Mouse (Mus musculus): ENCODE results near the gene Ngfr. TPM values are rescaled to one million over a fixed set of nuclear protein-coding genes. Genes with fewer than 3 reads are reported as not detected.
"Not testable (repeated sequence)": the region's sequence is repeated elsewhere in the genome, so short reads cannot be mapped to it uniquely, and the experiment has no call there.

Ngfr gene
- total RNA-seq (2021), result 1 to 10 TPM; 4.2 to 8.1 TPM

DNA sequence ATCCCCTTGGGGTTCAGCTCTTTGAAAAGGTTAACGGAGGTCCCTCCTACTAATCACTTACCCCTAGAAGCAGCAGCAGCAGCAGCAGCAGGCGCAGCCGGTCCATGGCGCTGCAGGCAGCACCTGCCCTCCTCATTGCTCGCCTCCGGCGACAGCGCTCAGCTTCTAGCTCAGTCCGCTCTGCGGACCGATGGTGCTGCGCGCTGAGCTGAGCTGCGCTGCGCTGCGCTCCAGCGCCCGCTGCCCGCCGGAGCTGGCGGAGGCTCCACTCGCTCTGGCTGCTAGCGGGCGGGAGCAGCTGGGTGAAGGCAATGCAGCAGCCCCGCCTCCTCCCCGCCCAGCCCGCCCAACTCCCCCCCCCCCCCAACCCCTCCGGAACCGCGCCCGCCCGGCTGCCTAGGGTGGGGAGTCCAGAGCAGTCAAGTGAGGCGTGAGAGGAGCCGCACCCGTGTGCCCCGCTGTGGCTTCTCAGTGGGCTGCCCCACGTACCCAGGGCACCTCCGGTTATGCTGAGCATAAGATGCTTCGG lies at the start of gene Ngfr:
Ngfr (minus strand) TSS at position 313 of the 529 bp plus-strand sequence.
- DNase-seq, result peak; percentile 70
- intact Hi-C loops (cut with DNase I), result loop anchor here (5.0 kb wide), 2 partner anchors 55 to 60 kb away; no protein-coding TSS in a partner anchor

DNA sequence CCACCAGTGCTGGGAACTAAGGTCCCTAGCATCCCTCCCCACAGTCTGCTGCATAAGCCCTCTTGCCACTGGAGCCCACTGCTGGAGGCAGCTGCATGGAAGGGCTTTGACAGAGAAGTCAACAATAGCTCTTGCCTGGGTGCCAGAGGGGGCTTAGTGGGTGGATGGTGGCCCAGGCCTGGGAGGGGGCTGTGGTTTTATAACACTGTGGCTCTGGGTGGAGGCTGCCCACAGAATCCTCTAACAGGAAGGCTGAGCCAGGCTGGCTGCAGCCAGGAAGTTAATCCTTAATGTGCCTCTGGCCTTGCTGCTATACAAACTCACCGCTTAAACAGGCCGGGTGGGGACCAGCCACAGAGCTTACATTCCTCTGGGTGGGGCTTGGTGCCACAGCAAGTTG lies 47.5 kb upstream of the Ngfr start:
- intact Hi-C loops (cut with DNase I), result no loop called here
- no peak for DNase-seq

DNA sequence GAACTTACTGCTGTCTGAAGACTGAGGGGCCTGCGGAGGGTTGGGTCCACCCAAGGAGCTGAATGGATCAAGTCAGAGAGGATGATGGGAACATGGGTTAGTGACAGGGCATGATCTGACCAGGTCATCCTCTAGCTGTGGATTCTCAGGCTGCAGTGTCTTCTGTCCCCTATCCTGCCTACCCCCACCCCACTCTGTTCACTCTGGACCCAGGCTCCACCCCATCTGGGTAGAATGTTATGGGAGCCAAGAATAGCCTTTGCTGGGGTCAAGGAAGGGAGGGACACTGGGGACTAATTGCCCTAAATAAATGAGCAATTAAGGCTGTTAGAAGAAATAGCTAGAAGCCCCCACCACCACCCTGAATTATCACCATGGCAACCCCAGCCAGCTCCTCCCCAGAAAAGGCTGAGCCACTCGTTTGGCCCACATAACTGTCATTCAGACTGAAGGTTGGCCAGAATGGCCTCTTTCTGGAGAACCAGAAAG lies 46.0 kb upstream of the Ngfr start:
- intact Hi-C loops (cut with DNase I), result no loop called here
- no peak for DNase-seq

DNA sequence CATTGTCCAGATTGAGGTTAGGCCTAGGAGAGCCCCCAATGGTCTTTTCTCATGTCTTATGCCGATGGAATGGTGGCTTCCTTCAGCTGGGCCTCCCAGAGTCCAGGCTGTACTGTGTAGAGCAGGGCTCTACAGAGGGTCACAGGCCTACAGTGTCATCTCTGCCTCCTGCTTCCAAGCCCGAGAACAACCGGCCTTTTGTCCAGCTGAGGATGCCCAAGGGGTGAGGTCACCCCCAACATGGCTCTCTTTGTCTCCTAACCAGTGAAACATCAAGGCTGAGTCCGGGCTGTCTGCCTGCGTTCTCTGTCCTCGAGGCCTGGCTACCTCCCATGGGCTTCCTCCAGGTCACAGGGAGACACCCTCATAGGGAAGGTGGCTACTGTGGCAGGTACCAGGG lies 44.9 kb upstream of the Ngfr start:
- DNase-seq, result no peak
- intact Hi-C loops (cut with DNase I), result no loop called here

DNA sequence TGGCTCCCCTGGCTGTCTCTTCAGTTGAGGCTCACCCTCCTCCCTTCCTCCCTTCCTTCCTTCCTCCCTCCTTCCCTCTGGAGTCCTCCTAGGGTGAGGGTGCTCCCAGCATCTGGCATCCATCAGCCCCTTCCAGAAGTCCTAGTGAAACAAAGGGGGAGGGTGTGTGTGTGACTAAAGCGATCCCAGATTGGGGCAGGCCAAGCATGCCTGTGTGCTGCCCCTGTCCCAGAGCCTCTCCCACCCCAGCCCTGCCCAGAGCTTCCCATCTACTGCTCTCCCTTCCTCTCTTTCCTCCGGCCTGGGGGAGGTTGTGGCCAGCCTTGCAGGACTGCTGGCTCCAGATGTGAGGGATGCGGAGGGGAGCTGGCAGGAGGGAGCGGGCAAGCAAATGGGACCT lies 43.8 kb upstream of the Ngfr start:
- DNase-seq, result no peak
- intact Hi-C loops (cut with DNase I), result no loop called here

DNA sequence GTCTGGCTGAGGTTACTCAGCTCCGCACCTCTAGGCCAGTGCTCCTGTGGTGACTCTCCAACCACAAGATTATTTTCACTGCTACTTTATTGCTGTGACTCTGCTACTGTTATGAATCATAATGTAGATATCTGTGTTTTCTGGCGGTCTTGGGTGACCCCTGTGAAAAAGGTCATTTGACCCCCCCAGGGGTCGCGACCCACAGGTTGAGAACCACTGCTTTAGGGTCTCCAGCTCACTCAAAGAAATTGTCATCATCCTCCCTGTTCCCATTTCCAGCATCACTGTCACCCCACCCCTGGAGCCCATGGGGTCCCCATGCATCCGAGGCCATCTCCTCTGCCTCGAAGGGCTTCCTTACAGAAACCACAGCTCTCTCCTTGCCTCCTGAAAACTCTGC lies 43.0 kb upstream of the Ngfr start:
- DNase-seq, result no peak
- intact Hi-C loops (cut with DNase I), result no loop called here

DNA sequence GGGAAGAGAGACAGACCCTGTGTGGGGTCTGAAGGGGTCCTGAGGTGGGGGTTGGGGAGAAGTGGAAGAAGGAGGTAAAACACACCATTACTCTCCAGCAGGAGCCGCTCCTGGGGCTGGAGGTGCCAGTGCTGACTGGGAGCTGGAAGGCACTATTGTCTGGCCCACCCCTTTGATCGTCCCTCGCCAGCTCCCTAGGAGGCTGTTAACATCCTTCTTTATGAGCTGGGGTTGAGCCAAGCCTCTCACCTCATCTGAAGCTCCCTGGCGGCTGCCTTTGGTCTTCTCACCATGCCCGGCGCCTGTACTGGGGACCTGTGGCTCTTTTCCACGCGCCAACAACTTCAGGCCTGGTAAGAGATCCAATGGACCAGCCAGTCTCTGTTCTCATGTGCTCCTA lies 34.9 kb upstream of the Ngfr start:
- intact Hi-C loops (cut with DNase I), result no loop called here
- DNase-seq, result no peak

DNA sequence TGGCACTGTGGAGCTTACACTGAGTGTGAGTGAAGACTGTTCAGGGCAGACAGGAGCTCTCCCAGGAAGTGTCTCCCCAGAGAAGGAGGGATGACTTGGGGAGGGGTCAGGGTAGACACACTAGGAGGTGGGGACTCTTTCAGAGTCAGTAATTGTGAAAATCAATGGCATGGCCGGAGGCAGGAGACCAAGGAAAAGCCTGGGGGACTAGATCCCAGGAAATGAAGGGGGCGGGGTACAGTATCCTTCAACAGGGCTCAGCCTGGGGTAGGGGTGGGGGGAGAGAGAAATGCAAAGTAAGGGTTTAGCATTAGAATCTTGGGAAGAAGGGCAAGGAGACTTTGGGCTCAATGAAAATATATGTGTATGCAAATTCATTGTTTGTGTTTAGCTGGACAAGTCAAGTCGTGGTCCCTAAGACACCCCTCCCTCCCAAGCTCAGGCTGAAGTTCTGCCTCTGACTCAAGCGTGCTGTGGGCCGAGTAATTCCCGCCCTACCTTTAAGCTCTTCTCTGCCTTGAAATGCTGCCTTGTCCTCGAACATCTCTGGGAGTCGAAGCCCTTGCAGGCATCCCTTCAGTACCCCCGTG lies 34.1 kb upstream of the Ngfr start:
- intact Hi-C loops (cut with DNase I), result no loop called here
- no peak for DNase-seq

DNA sequence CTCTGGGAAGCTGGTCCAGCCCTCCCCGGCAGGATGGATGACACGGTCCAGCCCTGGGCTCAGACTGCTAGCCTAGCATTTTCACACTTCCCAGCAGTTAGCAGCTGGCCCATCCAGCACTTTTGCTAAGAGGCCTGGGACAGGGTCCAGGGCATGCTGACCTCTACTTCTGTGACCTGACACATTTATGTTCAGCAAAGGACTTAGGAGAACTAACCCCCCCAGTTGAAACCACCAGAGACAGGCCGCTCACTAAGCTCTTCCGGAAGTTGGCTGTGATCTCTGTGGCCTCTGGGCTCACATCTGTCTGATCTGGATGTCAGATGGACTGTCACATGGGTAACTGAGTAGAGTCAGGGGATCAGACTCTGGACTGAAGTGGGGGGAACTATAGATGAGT lies 33.5 kb upstream of the Ngfr start:
- DNase-seq, result no peak
- intact Hi-C loops (cut with DNase I), result no loop called here

DNA sequence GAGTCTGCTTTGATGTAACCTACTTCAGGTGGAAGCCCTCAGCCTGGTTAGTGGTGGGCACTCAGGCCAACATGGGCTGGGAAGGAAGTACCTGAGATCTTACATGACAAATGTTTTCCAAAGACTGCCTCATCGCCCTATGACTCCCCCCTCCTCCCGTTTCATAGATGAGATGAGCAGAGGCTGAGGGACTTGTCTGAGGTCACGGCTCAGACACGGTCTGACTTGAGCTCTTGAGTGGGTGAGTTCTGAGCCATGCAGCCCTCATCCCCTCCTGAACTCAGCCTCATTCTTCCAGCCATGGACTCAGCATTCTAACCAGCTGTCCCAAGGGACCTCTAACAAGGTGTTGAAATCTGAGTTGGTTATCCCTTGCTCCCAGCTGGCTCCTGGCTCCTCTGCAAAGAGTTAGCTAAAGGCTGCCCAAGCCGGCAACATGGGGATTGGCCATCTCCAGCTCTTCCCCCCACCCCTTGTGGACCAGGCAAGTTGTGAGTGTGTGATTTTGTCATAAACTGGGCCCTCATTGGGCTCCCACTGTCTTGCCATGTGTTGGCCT lies 32.4 kb upstream of the Ngfr start:
- intact Hi-C loops (cut with DNase I), result no loop called here
- DNase-seq, result no peak

DNA sequence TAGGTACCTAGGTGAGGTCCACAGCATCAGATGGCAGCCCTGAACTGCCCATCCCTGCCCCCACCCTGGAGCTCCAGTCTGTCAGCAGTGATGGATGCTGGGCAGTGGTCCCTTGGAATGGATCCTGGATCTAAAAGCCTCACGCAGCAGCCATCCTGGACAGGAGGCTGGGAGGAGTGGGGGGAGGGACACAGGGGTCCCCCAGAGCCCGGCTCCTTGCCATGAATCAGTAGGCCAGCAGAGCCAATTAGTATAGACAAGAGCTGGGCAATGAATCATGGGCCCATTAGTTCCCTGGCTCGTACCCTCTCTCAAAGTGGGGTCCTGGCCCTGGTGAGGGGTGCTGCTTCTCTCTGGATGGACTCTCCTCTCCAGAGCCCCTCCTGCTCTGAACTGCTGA lies 31.5 kb upstream of the Ngfr start:
- intact Hi-C loops (cut with DNase I), result no loop called here
- peak; percentile 75 for DNase-seq

DNA sequence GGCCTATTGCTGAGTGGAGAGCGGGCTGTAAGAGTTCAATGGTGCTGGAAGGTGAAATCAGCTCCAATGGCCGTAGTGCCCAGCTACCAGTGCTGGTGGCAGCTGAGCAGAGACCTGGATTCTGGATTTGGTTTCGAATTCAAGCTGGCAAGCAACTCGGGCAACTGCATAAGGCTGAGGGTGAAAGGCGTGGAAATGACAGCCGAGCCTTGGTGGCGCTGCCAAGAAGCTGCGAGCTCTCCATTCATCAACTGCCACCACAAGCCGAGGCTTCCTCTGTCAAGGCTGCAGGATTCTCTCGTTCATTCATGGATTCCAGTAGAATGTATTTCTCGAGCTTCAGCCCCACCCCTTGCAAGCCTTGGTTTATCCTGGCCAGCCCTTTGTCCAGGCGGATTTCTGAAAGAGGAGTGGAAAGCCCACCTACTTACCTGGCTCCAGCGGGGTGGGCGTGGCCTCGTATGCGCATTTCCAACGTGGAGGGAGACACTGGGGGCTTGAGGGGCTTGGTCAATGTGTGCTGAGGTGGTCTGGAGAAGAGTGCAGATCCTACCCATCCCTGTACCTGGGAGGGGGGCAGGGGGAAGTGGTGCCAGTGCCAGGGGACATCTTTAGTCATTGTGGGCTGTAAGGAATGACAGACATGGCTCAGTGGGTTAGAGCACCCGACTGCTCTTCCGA lies 30.4 kb upstream of the Ngfr start:
- intact Hi-C loops (cut with DNase I), result no loop called here
- peak; percentile 77 for DNase-seq

DNA sequence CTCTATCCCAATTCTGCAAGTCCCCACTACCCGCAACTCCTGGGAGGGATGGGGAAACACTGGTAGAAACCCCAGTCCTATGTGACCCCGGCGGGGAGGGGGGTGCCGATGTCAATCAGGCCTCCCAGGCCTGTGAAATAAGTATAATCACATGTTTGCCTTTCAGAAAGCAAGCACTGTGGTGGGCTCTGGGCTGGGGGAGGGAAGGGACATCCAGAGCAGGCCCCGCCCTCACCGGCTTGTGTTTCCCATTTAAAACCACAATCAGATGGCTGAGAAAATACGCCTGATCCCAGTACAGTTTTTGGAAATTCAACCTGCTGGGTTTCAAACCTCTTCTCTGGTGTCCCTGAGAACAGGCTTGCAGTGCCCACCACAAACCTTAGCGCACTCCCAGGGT lies 27.2 kb upstream of the Ngfr start:
- no peak for DNase-seq
- intact Hi-C loops (cut with DNase I), result no loop called here

DNA sequence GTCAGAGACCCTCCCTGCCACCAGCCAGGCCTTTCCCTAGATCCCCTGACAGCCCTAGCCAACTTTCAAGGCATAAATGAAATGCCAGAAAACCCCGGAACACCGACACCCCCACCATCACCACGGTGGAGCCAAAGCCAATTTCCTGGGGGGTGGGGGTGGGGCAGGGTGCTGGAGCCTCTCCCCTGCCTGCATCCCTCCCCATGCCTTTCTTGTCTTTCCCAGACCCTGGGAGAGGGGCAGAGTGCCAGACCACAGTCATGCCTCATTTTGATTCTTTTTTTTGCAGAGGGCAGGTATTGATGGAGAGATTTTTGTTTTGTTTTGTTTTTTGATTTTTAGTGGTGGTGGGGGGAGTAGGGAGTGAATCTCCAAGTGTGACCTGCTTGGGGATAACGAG lies 23.7 kb upstream of the Ngfr start:
- peak; percentile 28 for DNase-seq
- intact Hi-C loops (cut with DNase I), result no loop called here

DNA sequence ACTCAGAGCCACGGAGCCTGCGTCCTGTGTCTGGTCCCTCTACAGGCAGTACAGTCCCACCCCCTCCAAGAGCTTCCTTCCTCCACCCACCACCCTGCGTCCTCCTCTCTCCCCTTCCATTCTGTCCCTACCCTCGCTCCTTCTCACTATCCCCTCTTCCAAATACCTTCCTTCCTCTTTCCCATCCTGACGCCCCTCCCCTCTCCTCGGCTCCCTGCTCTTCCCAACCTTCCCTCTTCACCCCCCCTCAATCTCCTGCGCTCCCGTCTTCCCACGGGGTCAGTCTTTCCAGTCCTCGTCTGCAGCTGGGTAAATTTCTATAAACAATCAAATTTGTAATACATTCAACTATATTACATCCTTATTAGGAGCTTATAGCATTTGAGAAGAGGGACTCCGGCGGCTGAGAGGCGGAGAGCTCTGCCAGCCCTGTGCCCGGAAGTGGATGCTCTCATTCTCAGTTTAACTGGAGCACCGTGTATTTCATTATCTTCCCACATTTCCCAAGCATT lies 22.9 kb upstream of the Ngfr start:
- DNase-seq, result no peak
- intact Hi-C loops (cut with DNase I), result no loop called here

DNA sequence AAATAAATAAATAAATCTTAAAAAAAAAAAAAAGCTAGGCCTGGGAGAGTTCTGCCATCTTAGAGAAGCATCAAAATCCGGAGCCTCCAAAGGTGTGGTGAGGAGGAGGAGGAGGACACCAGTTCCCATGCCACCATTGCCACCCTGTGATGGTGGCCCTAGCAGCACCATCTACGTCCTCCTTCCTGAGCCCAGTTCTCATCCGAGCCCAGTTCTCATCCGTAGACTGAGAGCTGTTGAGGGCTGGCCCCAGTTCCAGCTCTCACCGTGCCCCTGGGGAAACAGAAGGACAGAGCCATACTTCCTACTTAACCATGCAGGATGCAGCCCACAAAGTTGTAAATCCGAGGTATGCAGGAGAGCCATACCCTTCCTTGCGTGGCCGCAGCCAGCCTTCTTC lies 22.4 kb upstream of the Ngfr start:
- intact Hi-C loops (cut with DNase I), result no loop called here
- no peak for DNase-seq

DNA sequence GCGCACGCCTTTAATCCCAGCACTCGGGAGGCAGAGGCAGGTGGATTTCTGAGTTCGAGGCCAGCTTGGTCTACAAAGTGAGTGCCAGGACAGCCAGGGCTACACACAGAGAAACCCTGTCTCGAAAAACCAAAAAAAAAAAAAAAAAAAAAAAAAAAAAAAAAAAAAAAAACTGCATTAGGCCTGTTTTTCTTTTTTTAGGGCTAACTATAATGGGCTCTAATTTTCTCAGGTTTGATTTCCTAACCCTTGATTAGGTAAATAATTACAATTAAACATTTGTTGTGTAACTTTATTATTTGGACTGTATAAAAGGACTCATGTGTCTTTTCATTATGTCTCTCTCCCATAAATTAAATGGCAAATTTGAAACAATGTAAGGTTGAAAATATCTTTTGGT lies 19.8 kb upstream of the Ngfr start:
- DNase-seq; intact Hi-C loops (cut with DNase I): not testable (repeated sequence)

DNA sequence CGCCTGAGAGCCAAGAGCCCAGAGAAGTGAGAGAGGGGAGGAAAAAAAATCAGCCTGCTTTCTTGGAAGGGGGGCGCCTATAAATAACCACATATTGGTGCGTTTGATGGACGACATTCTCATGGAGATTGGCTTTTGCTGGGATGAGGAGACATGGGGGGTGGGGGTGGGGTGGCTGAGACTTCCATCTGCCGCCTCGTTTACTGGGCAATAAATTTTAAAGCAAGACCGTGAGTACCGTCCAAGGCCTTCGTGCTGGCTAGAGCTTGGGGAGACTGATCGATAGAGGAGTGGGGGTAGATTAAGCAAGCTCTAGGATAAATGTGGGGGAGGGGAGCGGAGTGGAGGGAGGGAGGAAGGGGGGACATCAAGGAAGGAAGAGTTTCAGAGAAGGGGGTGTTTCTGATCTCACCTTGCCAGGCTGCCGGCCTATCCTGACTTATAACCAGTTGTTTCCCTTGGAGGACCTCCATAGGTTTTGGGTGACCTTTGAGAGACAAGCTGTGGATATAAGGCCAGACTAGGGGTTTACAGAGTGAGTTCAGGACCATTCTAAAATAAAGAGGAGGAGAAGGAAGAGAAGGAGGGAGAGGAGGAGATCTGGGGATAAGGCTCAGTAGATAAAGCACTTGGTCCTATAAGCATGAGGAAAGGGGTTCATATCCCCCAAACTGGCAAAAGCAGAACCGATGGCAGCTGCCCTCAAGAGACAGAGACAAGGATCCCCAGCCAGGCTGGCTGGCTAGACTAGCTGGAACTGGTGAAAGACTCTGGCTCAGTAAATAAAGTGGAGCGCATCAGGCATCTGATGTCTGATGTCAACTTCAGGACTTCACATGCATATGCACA lies 10.9 kb upstream of the Ngfr start:
- intact Hi-C loops (cut with DNase I), result no loop called here
- no peak for DNase-seq

DNA sequence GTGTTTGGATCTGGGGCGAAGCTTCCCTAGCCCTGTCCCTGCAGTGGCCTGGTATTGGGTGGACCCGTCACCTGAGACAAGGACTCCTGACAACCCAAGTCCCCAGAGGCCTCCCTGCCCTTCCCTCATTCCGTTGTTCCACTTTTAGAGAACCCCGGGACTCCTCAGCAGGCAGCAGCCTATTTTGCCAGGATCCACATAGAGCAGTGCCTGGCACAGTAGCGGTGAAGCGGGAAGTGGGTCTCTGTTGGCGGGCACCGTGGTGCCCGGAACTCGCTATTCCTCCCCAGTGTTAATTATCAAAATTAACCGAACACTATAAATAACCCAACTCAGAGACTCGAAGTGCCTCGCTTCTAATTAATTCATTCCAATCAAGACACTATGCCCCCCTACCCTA lies 10.2 kb upstream of the Ngfr start:
- DNase-seq, result no peak

DNA sequence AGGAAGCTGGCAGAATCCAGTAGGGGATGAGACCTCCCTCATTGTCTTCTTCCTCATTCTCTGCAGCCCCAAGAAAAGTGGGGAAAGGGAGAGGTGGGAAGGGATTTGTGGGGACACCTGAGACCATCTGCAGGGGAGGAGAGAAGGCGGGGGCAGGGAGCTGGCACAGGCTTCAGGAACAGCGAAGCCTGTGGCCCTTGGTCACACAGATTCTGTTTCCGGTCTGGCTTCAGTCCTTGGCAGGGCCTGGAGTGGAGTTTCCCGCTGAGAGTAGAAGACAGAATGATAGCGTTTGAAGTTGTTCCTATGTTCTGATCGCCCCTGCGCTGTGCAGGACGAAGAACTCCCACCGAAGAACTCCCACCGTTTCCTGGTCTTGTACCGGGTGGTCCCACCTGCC lies 9.2 kb upstream of the Ngfr start:
- intact Hi-C loops (cut with DNase I), result no loop called here
- DNase-seq, result no peak

More for the DNA sequence above, 10.2 kb upstream of the Ngfr start:
- intact Hi-C loops (cut with DNase I), result no loop called here

DNA sequence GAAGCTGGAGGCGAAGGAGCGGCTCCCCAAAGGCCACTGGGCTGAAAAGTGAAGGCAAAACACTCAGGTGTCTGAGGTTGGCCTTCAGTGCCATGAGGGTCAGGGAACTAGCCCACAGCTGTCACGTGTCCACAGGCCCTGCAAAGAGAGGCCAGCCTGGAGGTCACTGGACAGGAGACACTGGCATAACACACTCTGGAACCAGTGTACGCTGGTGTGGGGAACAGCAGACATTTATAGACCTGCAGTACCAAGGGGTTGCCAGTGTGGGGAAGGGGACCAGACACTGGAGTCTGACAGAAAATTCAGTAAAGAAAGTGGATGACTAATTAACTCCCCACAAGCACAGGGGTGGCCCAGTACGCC lies 8.6 kb upstream of the Ngfr start:
- intact Hi-C loops (cut with DNase I), result no loop called here
- no peak for DNase-seq
